Comparison of ENCODE assay signal across 8 mouse cellular contexts in the genomic region with DNA sequence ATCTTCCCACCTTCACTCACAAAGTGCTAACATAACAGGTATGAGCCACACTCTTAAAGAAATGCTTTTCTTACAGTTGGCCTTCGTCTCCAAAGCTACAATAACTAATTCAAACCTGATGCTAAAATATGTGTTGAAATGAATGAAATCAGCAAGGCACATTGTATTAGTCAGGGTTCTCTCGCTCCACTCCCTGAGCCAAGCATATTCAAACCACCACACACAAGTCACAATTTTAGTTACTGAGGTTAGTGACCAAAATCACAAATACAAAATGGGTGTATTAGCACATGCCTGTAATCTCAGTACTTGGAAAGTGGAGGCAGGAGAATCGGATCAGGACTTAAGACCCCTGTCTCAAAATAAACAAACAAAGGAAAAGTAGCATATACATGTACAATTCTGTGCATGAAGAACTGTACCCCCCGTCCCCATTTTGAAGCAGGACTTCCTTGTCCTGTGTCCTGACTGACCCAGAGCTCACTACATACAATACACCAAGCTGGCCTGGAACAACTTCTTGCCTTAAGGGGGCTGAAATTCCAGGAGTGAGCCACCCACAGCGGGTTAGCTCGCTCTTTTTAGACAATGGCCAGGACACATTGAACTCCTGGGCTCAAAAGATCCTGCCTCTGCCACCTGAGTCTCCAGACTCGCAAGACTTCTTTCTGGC. TPM values are rescaled to one million over a fixed set of nuclear protein-coding genes. Genes with fewer than 3 reads are reported as not detected.
DNase-seq lines count a peak whose midpoint lies in the region; ATAC-seq lines count a peak whose summit lies in the region.

No protein-coding gene starts in this region.

- WGBS in embryonic facial prominence, embryonic 14.5 days, result 16% methylated on average over 7 of the region's 7 CpGs
- WGBS in limb, embryonic 11.5 days, result 27% methylated on average over 7 of the region's 7 CpGs
- 19% methylated on average over 7 of the region's 7 CpGs for WGBS in stomach, embryonic 14.5 days

- peak overlapping the region; percentile 72 for H3K4me3 ChIP-seq in embryonic facial prominence, embryonic 14.5 days (ENCODE audit: low read depth, low read length)
- peak overlapping the region; percentile 70 for H3K4me3 ChIP-seq in limb, embryonic 11.5 days (ENCODE audit: low read depth, low read length)
- peak overlapping the region; percentile 45 for H3K4me3 ChIP-seq in stomach, embryonic 14.5 days (ENCODE audit: low read depth, low read length)

- peaks cover 29% of the 10 kb centered on the region for H3K36me3 ChIP-seq in embryonic facial prominence, embryonic 14.5 days (ENCODE audit: control insufficient read depth, insufficient read depth, low read length)
- peaks cover 2% of the 10 kb centered on the region; the same call in 1 of the 2 replicates for H3K36me3 ChIP-seq in limb, embryonic 11.5 days (ENCODE audit: control insufficient read depth, insufficient read depth, low read length)
- H3K36me3 ChIP-seq in stomach, embryonic 14.5 days (ENCODE audit: control insufficient read depth, insufficient read depth, low read length), result peaks cover 18% of the 10 kb centered on the region

- ATAC-seq in embryonic facial prominence, embryonic 14.5 days (ENCODE audit: low read depth), result 0 out of 2 replicates have a peak, but pooled peaks have one; percentile 27
- ATAC-seq in limb, embryonic 11.5 days (ENCODE audit: insufficient number of reproducible peaks, low FRiP score, low TSS enrichment, low read depth), result no peak
- 0 out of 2 replicates have a peak, but pooled peaks have one; percentile 29 for ATAC-seq in stomach, embryonic 14.5 days (ENCODE audit: insufficient number of reproducible peaks, insufficient read depth, low FRiP score, low read depth)

- no peaks in the 10 kb centered on the region for H3K9me3 ChIP-seq in embryonic facial prominence, embryonic 14.5 days (ENCODE audit: control insufficient read depth, low read length)
- H3K9me3 ChIP-seq in limb, embryonic 11.5 days (ENCODE audit: control insufficient read depth, low read length), result no peaks in the 10 kb centered on the region
- H3K9me3 ChIP-seq in stomach, embryonic 14.5 days (ENCODE audit: control insufficient read depth, low read depth, low read length), result no peaks in the 10 kb centered on the region

- H3K4me1 ChIP-seq in embryonic facial prominence, embryonic 14.5 days (ENCODE audit: control insufficient read depth, insufficient read depth, low read length), result peaks cover 19% of the 10 kb centered on the region
- H3K4me1 ChIP-seq in limb, embryonic 11.5 days (ENCODE audit: control insufficient read depth, insufficient read depth, low read length), result peaks cover 8% of the 10 kb centered on the region
- H3K4me1 ChIP-seq in stomach, embryonic 14.5 days (ENCODE audit: control insufficient read depth, insufficient read depth, low read length), result peaks cover 7% of the 10 kb centered on the region; the same call in 1 of the 2 replicates

- H3K27ac ChIP-seq in embryonic facial prominence, embryonic 14.5 days (replicated peaks; ENCODE audit: low read depth, low read length), result peak overlapping the region; percentile 97
- peak overlapping the region; percentile 79 for H3K27ac ChIP-seq in limb, embryonic 11.5 days (replicated peaks; ENCODE audit: low read depth, low read length)
- H3K27ac ChIP-seq in stomach, embryonic 14.5 days (ENCODE audit: low read length), result peak overlapping the region; percentile 89

- H3K4me2 ChIP-seq in embryonic facial prominence, embryonic 14.5 days (ENCODE audit: low read depth, low read length), result peak overlapping the region; percentile 88
- peak overlapping the region; percentile 84 for H3K4me2 ChIP-seq in limb, embryonic 11.5 days (ENCODE audit: low read depth, severe bottlenecking)
- H3K4me2 ChIP-seq in stomach, embryonic 14.5 days (replicated peaks; ENCODE audit: low read depth, low read length), result peak overlapping the region; percentile 80

- peak; percentile 69 for DNase-seq in embryo, embryonic 9.5 days (ENCODE audit: extremely low spot score)
- no peak for DNase-seq in embryo, embryonic 10.5 days (ENCODE audit: low spot score)
- peak; percentile 25 for DNase-seq in 3134 (ENCODE audit: extremely low read depth, insufficient read length, low spot score)
- DNase-seq in embryonic facial prominence, embryonic 14.5 days (ENCODE audit: low spot score), result peak; percentile 38
- DNase-seq in limb, embryonic 11.5 days (ENCODE audit: low spot score), result no peak
- no peak for DNase-seq in ovary, postnatal 10 days (ENCODE audit: low spot score)
- DNase-seq in urinary bladder, postnatal 14 days (ENCODE audit: low spot score), result no peak

- peak overlapping the region; percentile 98 for H3K9ac ChIP-seq in embryonic facial prominence, embryonic 14.5 days (ENCODE audit: low read depth, low read length)
- peak overlapping the region; percentile 99 for H3K9ac ChIP-seq in limb, embryonic 11.5 days (ENCODE audit: low read length)
- peak overlapping the region; percentile 97 for H3K9ac ChIP-seq in stomach, embryonic 14.5 days (replicated peaks; ENCODE audit: low read depth, low read length)

- H3K27me3 ChIP-seq in embryonic facial prominence, embryonic 14.5 days (replicated peaks; ENCODE audit: control insufficient read depth, insufficient read depth, low read length), result no peaks in the 10 kb centered on the region
- H3K27me3 ChIP-seq in limb, embryonic 11.5 days (ENCODE audit: control insufficient read depth, insufficient read depth, low read length), result no peaks in the 10 kb centered on the region
- H3K27me3 ChIP-seq in stomach, embryonic 14.5 days (ENCODE audit: control insufficient read depth, insufficient read depth, low read length), result no peaks in the 10 kb centered on the region

RNA-seq across cellular contexts. Expression of gene Ndufs3, which starts 12.1 kb away (rescaled TPM):
- 203 and 206 TPM in 2 replicates for polyA plus RNA-seq in embryonic facial prominence, embryonic 14.5 days (2014; fragmentation: Nextera tagmentation; extraction: Ambion mirVana)
- 206 and 229 TPM in 2 replicates for polyA plus RNA-seq in limb, embryonic 11.5 days (2014; fragmentation: Nextera tagmentation; extraction: Ambion mirVana)
- 216 and 220 TPM in 2 replicates for polyA plus RNA-seq in stomach, embryonic 14.5 days (2014; fragmentation: Nextera tagmentation; extraction: Ambion mirVana)

RNA-seq across cellular contexts. Expression of gene Kbtbd4, which starts 12.2 kb away (rescaled TPM):
- 25.8 and 31.0 TPM in 2 replicates for polyA plus RNA-seq in embryonic facial prominence, embryonic 14.5 days (2014; fragmentation: Nextera tagmentation; extraction: Ambion mirVana)
- polyA plus RNA-seq in limb, embryonic 11.5 days (2014; fragmentation: Nextera tagmentation; extraction: Ambion mirVana), result 47.5 and 53.7 TPM in 2 replicates
- 30.3 and 37.0 TPM in 2 replicates for polyA plus RNA-seq in stomach, embryonic 14.5 days (2014; fragmentation: Nextera tagmentation; extraction: Ambion mirVana)

RNA-seq across cellular contexts. Expression of gene Celf1, which starts 23.5 kb away (rescaled TPM):
- polyA plus RNA-seq in embryonic facial prominence, embryonic 14.5 days (2014; fragmentation: Nextera tagmentation; extraction: Ambion mirVana), result 48.5 and 53.8 TPM in 2 replicates
- polyA plus RNA-seq in limb, embryonic 11.5 days (2014; fragmentation: Nextera tagmentation; extraction: Ambion mirVana), result 75.2 and 91.1 TPM in 2 replicates
- 71.0 and 75.1 TPM in 2 replicates for polyA plus RNA-seq in stomach, embryonic 14.5 days (2014; fragmentation: Nextera tagmentation; extraction: Ambion mirVana)

RNA-seq across cellular contexts. Expression of gene C1qtnf4, which starts 31.0 kb away (rescaled TPM):
- polyA plus RNA-seq in embryonic facial prominence, embryonic 14.5 days (2014; fragmentation: Nextera tagmentation; extraction: Ambion mirVana), result 19.9 and 22.8 TPM in 2 replicates
- 9.2 and 10.2 TPM in 2 replicates for polyA plus RNA-seq in limb, embryonic 11.5 days (2014; fragmentation: Nextera tagmentation; extraction: Ambion mirVana)
- polyA plus RNA-seq in stomach, embryonic 14.5 days (2014; fragmentation: Nextera tagmentation; extraction: Ambion mirVana), result 10.8 and 12.9 TPM in 2 replicates

Comparison
In these comparisons a context has a peak if more than half of its experiments do, and no peak if none do; other contexts are left out.
1. DNase-seq: peak in embryo, embryonic 9.5 days (single experiment), 3134 (single experiment) and embryonic facial prominence, embryonic 14.5 days (single experiment); none in embryo, embryonic 10.5 days (single experiment), limb, embryonic 11.5 days (single experiment), ovary, postnatal 10 days (single experiment) and urinary bladder, postnatal 14 days (single experiment).
2. Peak in every context shown above with its lines, with median percentiles within 50 percentile points of each other: H3K27ac ChIP-seq, H3K4me2 ChIP-seq, H3K4me3 ChIP-seq and H3K9ac ChIP-seq.